Mouse (Mus musculus) heart, embryonic 10.5 days (tissue): ENCODE measurements around the gene Tpx2. TPM values are rescaled to one million over a fixed set of nuclear protein-coding genes. Genes with fewer than 3 reads are reported as not detected.

Experiments used
- DNase-seq: peaks from one replicate; pipeline ENCODE4 v3.0.0-alpha.2; 2017; ENCODE audit warnings: low spot score
- H3K27ac ChIP-seq: fragments of 300-500 bp; sonication (generic); 2 replicates; pipeline ENCODE4 v1.5.1; 2016; ENCODE audit warnings: mild to moderate bottlenecking
- H3K27me3 ChIP-seq: fragments of 300-500 bp; sonication (generic); 2 replicates; pipeline ENCODE4 v1.6.1; 2016; ENCODE audit warnings: mild to moderate bottlenecking; ENCODE audit not compliant: poor library complexity, insufficient read depth, severe bottlenecking
- H3K36me3 ChIP-seq: fragments of 300-500 bp; sonication (generic); 2 replicates; pipeline ENCODE4 v1.6.1; 2016; ENCODE audit warnings: mild to moderate bottlenecking, moderate library complexity
- H3K4me1 ChIP-seq: fragments of 300-500 bp; sonication (generic); 2 replicates; pipeline ENCODE4 v1.6.1; 2016; ENCODE audit warnings: mild to moderate bottlenecking
- H3K4me3 ChIP-seq: fragments of 300-500 bp; sonication (generic); 2 replicates; pipeline ENCODE4 v1.5.1; 2016; ENCODE audit warnings: mild to moderate bottlenecking, moderate library complexity
- H3K9me3 ChIP-seq: fragments of 300-500 bp; sonication (generic); 2 replicates; pipeline ENCODE4 v1.6.1; 2016; ENCODE audit warnings: mild to moderate bottlenecking, moderate library complexity
- WGBS: fragments of 180-500 bp; shearing (Covaris S2); methylation state at CpG from one replicate; pipeline ENCODE4 v1.1.7; 2016; 5-methylcytosine and 5-hydroxymethylcytosine counted together
- polyA plus RNA-seq: library from polyadenylated mRNA; unstranded; fragments of >200 nt; fragmentation: Nextera tagmentation; extraction: Ambion mirVana; gene quantifications from 2 replicates; pipeline ENCODE4 v1.2.1, GENCODE M21; 2016

Tpx2 gene
- polyA plus RNA-seq, 1 experiment from 2014 or later: 97.0 TPM

- H3K4me1 ChIP-seq: peaks cover 79% of the 10 kb centered on the region
- 61% methylated on average over 3 of the region's 3 CpGs for WGBS
- no peak for DNase-seq
- no peak overlapping the region for H3K27ac ChIP-seq
- no peaks in the 10 kb centered on the region for H3K27me3 ChIP-seq
- peaks cover 15% of the 10 kb centered on the region; the same call in 1 of the 2 replicates for H3K36me3 ChIP-seq
- no peak overlapping the region for H3K4me3 ChIP-seq
- no peaks in the 10 kb centered on the region for H3K9me3 ChIP-seq
Measured at GRCm38 (mm10) chr2:152824438-152825167, 23.2 kb upstream of the Tpx2 start.

GRCm38 (mm10) chr2:152825168-152825697 lies 22.5 kb upstream of the Tpx2 start:
- H3K27me3 ChIP-seq: no peaks in the 10 kb centered on the region
- H3K4me1 ChIP-seq: peaks cover 78% of the 10 kb centered on the region
- no peak overlapping the region for H3K4me3 ChIP-seq
- H3K27ac ChIP-seq: peak overlapping the region; percentile 39; the same call in 1 of the 2 replicates
- H3K36me3 ChIP-seq: peaks cover 14% of the 10 kb centered on the region; the same call in 1 of the 2 replicates
- no peak for DNase-seq
- WGBS: 55% methylated on average over 4 of the region's 4 CpGs
- H3K9me3 ChIP-seq: no peaks in the 10 kb centered on the region

- Histone ChIP-seq H3K9me3 (no peaks in the 10 kb centered on the region), H3K27ac (peak overlapping the region; percentile 39; the same call in 1 of the 2 replicates), H3K4me3 (no peak overlapping the region), H3K27me3 (no peaks in the 10 kb centered on the region), H3K4me1 (peaks cover 73% of the 10 kb centered on the region), H3K36me3 (peaks cover 14% of the 10 kb centered on the region; the same call in 1 of the 2 replicates)
- 84% methylated on average over 2 of the region's 2 CpGs for WGBS
- DNase-seq: no peak
Measured at GRCm38 (mm10) chr2:152825713-152826112, 22.1 kb upstream of the Tpx2 start.

DNA sequence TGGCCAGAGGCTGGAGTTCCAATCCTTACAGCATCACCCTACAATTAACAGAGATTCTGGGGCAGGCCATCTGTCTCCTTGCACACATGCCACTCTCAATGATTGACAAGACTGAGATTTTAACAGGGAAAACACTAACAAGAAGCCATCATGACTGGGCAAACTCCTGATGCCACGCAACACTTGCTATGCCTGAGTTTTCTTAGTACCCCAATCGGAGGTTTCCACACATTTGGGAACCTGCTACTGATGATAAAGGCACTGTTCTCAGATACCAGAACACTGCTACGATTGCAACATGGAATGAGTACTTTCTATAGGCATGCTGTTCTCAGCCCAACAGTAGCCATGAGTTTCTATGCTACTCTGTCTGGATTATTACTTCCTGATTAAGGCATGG lies 21.3 kb upstream of the Tpx2 start:
- DNase-seq: no peak
- no peaks in the 10 kb centered on the region for H3K9me3 ChIP-seq
- H3K36me3 ChIP-seq: peaks cover 14% of the 10 kb centered on the region; the same call in 1 of the 2 replicates
- H3K4me1 ChIP-seq: peaks cover 65% of the 10 kb centered on the region
- no peak overlapping the region for H3K27ac ChIP-seq
- WGBS: 70% methylated on average over 3 of the region's 3 CpGs
- no peaks in the 10 kb centered on the region for H3K27me3 ChIP-seq
- H3K4me3 ChIP-seq: no peak overlapping the region

DNA sequence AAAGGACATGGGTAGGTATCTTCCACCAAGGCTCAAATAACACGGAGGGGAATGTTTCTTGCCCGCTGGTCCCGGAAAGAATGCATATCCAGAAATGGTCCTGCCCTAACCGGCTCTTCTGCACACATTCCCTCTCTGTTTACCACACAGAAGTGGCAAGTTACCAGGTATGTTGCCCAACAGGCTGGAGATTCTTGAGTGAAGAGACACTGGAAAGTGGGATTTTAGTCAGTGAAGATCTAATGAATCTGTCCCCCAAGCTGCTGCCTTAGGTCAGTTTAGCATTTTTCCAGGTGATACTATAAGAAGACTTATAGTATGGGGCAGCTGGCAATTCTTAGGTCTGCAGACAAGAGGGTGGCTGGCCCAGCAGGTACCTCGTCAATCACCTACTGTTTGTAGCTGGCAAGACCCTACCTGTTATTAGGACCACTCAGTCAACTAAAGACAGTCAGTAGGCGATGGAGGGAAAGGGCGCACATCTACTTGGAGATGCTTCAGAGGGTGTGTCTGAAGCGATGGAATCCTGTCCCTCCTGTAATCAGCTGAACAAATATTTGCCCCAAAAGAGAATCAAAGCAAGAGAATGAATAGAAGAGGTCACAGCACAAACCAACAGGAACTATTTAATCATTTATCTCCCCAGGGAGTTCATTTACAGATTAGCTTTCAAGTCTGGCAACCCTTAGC lies 20.3 kb upstream of the Tpx2 start:
- WGBS: 70% methylated on average over 8 of the region's 8 CpGs
- no peak for DNase-seq
- H3K27me3 ChIP-seq: no peaks in the 10 kb centered on the region
- H3K4me1 ChIP-seq: peaks cover 57% of the 10 kb centered on the region
- no peaks in the 10 kb centered on the region for H3K9me3 ChIP-seq
- H3K4me3 ChIP-seq: peak overlapping the region; percentile 79
- peaks cover 14% of the 10 kb centered on the region; the same call in 1 of the 2 replicates for H3K36me3 ChIP-seq
- H3K27ac ChIP-seq: peak overlapping the region; percentile 99

GRCm38 (mm10) chr2:152828011-152828370 lies 19.8 kb upstream of the Tpx2 start:
- WGBS: 57% methylated on average over 4 of the region's 4 CpGs
- H3K4me1 ChIP-seq: peaks cover 54% of the 10 kb centered on the region
- DNase-seq: no peak
- H3K36me3 ChIP-seq: peaks cover 12% of the 10 kb centered on the region; the same call in 1 of the 2 replicates
- H3K9me3 ChIP-seq: no peaks in the 10 kb centered on the region
- H3K4me3 ChIP-seq: peak overlapping the region; percentile 79
- H3K27ac ChIP-seq: peak overlapping the region; percentile 99
- H3K27me3 ChIP-seq: no peaks in the 10 kb centered on the region

GRCm38 (mm10) chr2:152828532-152828931 lies 19.2 kb upstream of the Tpx2 start:
- Histone ChIP-seq H3K27ac (peak overlapping the region; percentile 99), H3K9me3 (no peaks in the 10 kb centered on the region), H3K27me3 (no peaks in the 10 kb centered on the region), H3K4me1 (peaks cover 54% of the 10 kb centered on the region), H3K36me3 (peaks cover 12% of the 10 kb centered on the region; the same call in 1 of the 2 replicates), H3K4me3 (peak overlapping the region; percentile 79)
- no peak for DNase-seq
- 38% methylated on average over 1 of the region's 1 CpGs for WGBS

DNA sequence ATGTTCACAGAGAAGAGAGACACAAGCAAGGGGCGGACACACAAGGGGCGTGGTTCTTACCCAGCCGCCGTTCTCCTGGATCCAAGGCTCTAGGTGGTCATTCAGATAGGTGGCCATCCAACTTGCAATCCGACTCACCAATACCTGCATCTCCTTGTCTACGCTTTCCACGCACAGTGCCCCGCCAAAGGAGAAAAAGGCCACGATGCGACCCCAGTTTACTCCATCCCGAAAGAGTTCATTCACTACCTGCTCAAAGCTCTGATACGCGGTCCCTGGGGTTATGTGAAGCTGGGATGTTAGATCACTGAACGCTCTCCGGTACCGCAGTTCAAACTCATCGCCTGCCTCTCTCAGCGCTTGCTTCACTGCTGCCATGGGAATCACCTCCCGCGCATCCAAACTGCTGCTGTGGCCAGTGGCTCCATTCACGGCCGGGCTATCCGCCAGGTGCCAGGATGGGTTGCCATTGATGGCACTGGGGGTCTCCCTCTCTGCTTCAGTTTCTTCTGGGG lies 18.3 kb upstream of the Tpx2 start:
- Histone ChIP-seq H3K36me3 (peaks cover 6% of the 10 kb centered on the region; the same call in 1 of the 2 replicates), H3K27ac (peak overlapping the region; percentile 99), H3K27me3 (no peaks in the 10 kb centered on the region), H3K4me3 (peak overlapping the region; percentile 79), H3K4me1 (peaks cover 54% of the 10 kb centered on the region), H3K9me3 (no peaks in the 10 kb centered on the region)
- 70% methylated on average over 23 of the region's 23 CpGs for WGBS
- no peak for DNase-seq

DNA sequence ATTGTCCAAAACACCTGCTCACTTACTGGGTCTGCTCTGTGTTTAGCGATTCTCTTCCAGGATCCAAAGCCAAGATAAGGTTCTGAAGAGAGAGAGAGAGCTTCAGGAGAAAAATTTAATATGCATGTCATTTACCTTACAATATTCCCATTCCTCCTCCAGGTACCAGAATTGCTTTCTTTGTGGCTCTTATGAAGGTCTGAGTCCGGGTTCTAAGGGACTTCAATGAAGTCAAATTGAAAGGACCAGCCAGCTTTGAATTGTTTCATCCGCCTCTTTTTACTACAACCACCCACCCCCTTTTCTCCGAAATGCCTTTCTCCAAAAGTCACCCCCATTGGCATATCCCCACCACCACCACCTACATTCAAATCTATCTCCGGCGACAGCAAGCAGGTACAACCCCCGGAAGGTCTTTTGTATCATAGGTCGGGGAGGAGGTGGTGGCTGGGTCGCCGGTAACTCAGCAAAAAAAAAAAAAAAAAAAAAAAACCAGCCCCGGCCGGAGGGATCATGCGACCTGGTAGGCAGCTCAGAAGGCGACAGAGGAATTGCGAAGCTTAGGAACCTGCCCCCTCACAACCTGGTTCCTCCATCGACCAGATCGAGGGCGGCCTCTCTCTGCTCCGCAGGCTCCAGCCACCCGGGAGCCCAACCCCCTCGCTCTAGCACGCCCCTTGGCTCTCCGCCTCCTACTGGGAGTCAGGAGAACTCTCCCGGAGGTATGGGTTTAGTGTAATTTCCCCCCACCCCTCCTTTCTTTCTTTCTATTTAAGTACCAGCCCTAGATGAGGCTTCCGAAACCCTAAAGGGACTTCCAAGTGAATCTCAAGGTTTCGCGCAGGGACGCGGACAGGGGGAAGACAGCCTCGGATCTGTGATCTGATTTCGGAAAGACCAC lies 17.5 kb upstream of the Tpx2 start:
- WGBS: 2% methylated on average over 31 of the region's 31 CpGs

DNA sequence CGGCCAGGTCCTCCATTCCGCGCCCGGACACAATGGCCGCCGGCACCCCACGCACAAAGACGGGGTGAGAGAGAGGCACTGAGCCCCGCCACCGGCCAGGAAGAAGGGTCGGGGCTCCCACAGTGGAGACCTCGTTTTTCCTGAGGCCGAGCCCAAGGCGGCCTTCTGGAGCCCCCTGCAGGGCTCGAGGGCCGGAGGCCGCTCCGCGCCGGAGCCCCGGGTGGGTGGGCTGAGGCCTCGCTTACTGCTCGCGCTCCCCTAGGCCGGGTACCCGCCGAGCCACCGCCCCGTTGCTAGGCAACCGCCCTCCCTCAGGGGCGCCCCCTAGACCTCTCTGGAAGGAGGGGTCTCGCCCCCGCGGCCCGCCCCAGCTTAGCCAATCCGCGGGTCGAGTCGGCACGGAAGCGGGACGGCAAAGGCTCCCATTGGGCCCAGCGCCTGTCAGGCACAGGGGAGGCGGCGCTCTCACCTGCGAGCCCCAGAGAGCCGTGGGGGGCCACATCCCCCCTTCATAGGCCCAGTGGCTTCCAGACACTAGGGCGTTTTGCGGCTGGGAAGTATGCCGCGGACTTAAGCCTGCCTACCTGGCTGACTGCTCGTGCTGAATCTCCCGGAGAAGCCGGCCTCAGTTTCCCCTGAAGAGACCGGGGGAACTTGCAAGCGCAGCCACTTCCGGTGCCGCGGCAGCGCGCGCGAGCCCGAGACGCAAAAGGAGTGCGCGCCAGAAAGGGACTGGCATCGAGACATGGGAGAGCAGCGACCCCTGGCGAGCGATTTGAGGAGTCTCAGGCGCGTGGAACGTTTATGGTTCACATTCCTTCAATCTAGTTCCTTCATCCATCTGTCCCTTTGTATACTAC lies 16.5 kb upstream of the Tpx2 start, which contains the start of gene Bcl2l1:
Bcl2l1 (minus strand) TSS at position 710 of the 860 bp plus-strand sequence.
- no peaks in the 10 kb centered on the region for H3K9me3 ChIP-seq
- H3K4me3 ChIP-seq: peak within 1 kb of the TSS; percentile 79
- no peaks in the 10 kb centered on the region for H3K27me3 ChIP-seq
- H3K4me1 ChIP-seq: peaks cover 39% of the 10 kb centered on the region
- H3K36me3 ChIP-seq: no peaks in the 10 kb centered on the region
- WGBS: under 1% methylated on average over 72 of the region's 74 CpGs
- DNase-seq: peak; percentile 99
- peak within 1 kb of the TSS; percentile 99 for H3K27ac ChIP-seq

More for the DNA sequence above, 17.5 kb upstream of the Tpx2 start:
- Histone ChIP-seq H3K36me3 (peaks cover 5% of the 10 kb centered on the region; the same call in 1 of the 2 replicates), H3K27ac (peak overlapping the region; percentile 99), H3K9me3 (no peaks in the 10 kb centered on the region), H3K4me1 (peaks cover 46% of the 10 kb centered on the region), H3K27me3 (no peaks in the 10 kb centered on the region), H3K4me3 (peak overlapping the region; percentile 79)
- peak; percentile 93 for DNase-seq

- no peak for DNase-seq
- Histone ChIP-seq H3K27ac (no peak overlapping the region), H3K9me3 (no peaks in the 10 kb centered on the region), H3K4me3 (no peak overlapping the region), H3K36me3 (no peaks in the 10 kb centered on the region), H3K4me1 (no peaks in the 10 kb centered on the region), H3K27me3 (no peaks in the 10 kb centered on the region)
- 78% methylated on average over 2 of the region's 2 CpGs for WGBS
Measured at GRCm38 (mm10) chr2:152839256-152839655, 8.5 kb upstream of the Tpx2 start.
